Mouse (Mus musculus) 3T3-L1 (cell line): ENCODE data around the gene Hnrnpr.
A peak's percentile ranks its signal among the peaks of the same experiment; 100 is the strongest.

Source experiments
- DNase-seq: peaks from one replicate; pipeline ENCODE4 v3.0.0-alpha.2; 2015; ENCODE audit warnings: low read depth, low spot score

Gene Hnrnpr

DNA sequence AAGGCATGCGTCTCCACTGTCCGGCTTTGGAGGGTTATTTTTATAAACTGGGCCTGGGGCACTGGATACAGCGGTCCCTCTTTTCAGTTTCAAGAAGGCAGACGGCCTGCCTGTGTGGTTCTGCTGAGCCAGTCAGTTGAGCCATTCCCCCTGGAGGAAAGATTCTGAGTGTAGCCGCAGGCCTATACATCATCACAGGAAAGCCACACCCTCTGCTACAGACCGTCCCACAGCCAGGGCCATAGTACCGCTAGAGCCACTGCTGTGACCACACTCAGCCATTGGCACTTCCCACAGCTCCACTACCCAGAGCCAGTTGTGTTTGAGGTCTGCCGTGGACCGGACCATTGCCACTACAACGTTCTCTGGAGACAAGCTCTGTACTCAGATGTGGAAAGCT lies 91.1 kb downstream of the Hnrnpr start:
- no peak for DNase-seq

DNA sequence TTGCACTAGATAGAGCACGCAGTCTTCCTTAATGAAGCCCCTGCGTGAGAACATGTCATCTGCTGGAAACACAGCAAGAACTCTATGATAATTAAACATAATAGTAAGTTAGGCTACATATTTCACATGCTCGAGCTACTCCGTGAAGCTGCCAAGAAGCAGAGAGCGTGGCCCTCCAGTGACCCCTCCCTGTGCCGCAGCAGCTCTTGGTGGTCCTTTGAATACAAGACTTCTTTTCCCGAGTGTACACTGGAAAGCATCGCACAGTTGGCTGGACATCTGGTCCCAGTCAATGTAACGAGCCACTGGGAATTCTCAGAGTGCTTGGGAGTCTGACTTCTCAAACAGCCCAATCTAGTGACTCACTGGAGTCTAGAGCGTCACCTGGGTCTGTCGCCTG lies 97.1 kb downstream of the Hnrnpr start:
- peak; percentile 36 for DNase-seq
